Mouse (Mus musculus): Measurements from ENCODE around the gene Thsd7a. TPM values are rescaled to one million over a fixed set of nuclear protein-coding genes. Genes with fewer than 3 reads are reported as not detected.

The Thsd7a gene
- polyA plus RNA-seq, 1 experiment from 2014 or later, result 3.7 TPM

GRCm38 (mm10) chr6:12749531-12750210, 461 bp upstream of the Thsd7a start:
- Histone ChIP-seq H3K27ac (no peak overlapping the region), H3K4me2 (peak overlapping the region; percentile 97), H3K4me1 (replicated peaks) (peaks cover 8% of the 10 kb centered on the region), H3K36me3 (no peaks in the 10 kb centered on the region), H3K27me3 (no peaks in the 10 kb centered on the region), H3K4me3 (peak overlapping the region; percentile 67), H3K9ac (peak overlapping the region; percentile 63; the same call in 1 of the 2 replicates), H3K9me3 (replicated peaks) (no peaks in the 10 kb centered on the region)
- 26% methylated on average over 12 of the region's 12 CpGs for WGBS
- no peak for ATAC-seq (replicated peaks; ENCODE audit: insufficient number of reproducible peaks, insufficient read depth, low FRiP score, low read depth)

- Histone ChIP-seq H3K9ac (peak overlapping the region; percentile 63), H3K36me3 (no peaks in the 10 kb centered on the region), H3K4me2 (peak overlapping the region; percentile 97), H3K27me3 (no peaks in the 10 kb centered on the region), H3K4me1 (replicated peaks) (peaks cover 8% of the 10 kb centered on the region), H3K27ac (peak overlapping the region; percentile 80), H3K9me3 (replicated peaks) (no peaks in the 10 kb centered on the region), H3K4me3 (peak overlapping the region; percentile 67)
- ATAC-seq (replicated peaks; ENCODE audit: insufficient number of reproducible peaks, insufficient read depth, low FRiP score, low read depth), result peak; percentile 28; the same call in 1 of the 2 replicates
- WGBS, result under 1% methylated on average over 6 of the region's 6 CpGs
These were observed 790 bp downstream of the Thsd7a start for GRCm38 (mm10) chr6:12748454-12748786.

- H3K27me3 ChIP-seq, result no peaks in the 10 kb centered on the region
- peak overlapping the region; percentile 63 for H3K9ac ChIP-seq
- ATAC-seq (replicated peaks; ENCODE audit: insufficient number of reproducible peaks, insufficient read depth, low FRiP score, low read depth), result no peak
- peaks cover 8% of the 10 kb centered on the region for H3K4me1 ChIP-seq (replicated peaks)
- peak overlapping the region; percentile 97 for H3K4me2 ChIP-seq
- H3K9me3 ChIP-seq (replicated peaks), result no peaks in the 10 kb centered on the region
- H3K36me3 ChIP-seq, result no peaks in the 10 kb centered on the region
- WGBS, result 9% methylated on average over 11 of the region's 11 CpGs
- H3K4me3 ChIP-seq, result peak overlapping the region; percentile 67
- H3K27ac ChIP-seq, result peak overlapping the region; percentile 80
These were observed 1.3 kb downstream of the Thsd7a start for GRCm38 (mm10) chr6:12747856-12748450.

GRCm38 (mm10) chr6:12742791-12743190, 6.4 kb downstream of the Thsd7a start:
- ATAC-seq (replicated peaks; ENCODE audit: insufficient number of reproducible peaks, insufficient read depth, low FRiP score, low read depth), result no peak
- no peak overlapping the region for H3K9ac ChIP-seq
- no peaks in the 10 kb centered on the region; the same call in 1 of the 2 replicates for H3K4me1 ChIP-seq (replicated peaks)
- no peaks in the 10 kb centered on the region for H3K27me3 ChIP-seq
- H3K9me3 ChIP-seq (replicated peaks), result no peaks in the 10 kb centered on the region
- no peak overlapping the region for H3K4me2 ChIP-seq
- H3K27ac ChIP-seq, result no peak overlapping the region
- no peaks in the 10 kb centered on the region for H3K36me3 ChIP-seq
- WGBS, result 67% methylated on average over 4 of the region's 4 CpGs
- H3K4me3 ChIP-seq, result no peak overlapping the region

GRCm38 (mm10) chr6:12733924-12734323, 15.3 kb downstream of the Thsd7a start:
- H3K27me3 ChIP-seq, result no peaks in the 10 kb centered on the region
- H3K9me3 ChIP-seq (replicated peaks), result no peaks in the 10 kb centered on the region
- H3K4me3 ChIP-seq, result no peak overlapping the region
- WGBS, result 70% methylated on average over 3 of the region's 3 CpGs
- H3K4me1 ChIP-seq (replicated peaks), result no peaks in the 10 kb centered on the region
- no peak overlapping the region for H3K9ac ChIP-seq
- H3K36me3 ChIP-seq, result no peaks in the 10 kb centered on the region
- H3K4me2 ChIP-seq, result no peak overlapping the region
- H3K27ac ChIP-seq, result no peak overlapping the region
- no peak for ATAC-seq (replicated peaks; ENCODE audit: insufficient number of reproducible peaks, insufficient read depth, low FRiP score, low read depth)

- Histone ChIP-seq H3K9me3 (replicated peaks) (no peaks in the 10 kb centered on the region), H3K27me3 (no peaks in the 10 kb centered on the region), H3K9ac (no peak overlapping the region), H3K4me2 (no peak overlapping the region), H3K27ac (no peak overlapping the region), H3K4me3 (no peak overlapping the region), H3K4me1 (replicated peaks) (no peaks in the 10 kb centered on the region), H3K36me3 (no peaks in the 10 kb centered on the region)
- whole genome bisulfite sequencing, result 89% methylated on average over 8 of the region's 8 CpGs
- no peak for ATAC-seq (replicated peaks; ENCODE audit: insufficient number of reproducible peaks, insufficient read depth, low FRiP score, low read depth)
These were observed 33.1 kb downstream of the Thsd7a start for GRCm38 (mm10) chr6:12716071-12716470.

GRCm38 (mm10) chr6:12712581-12712980, 36.6 kb downstream of the Thsd7a start:
- no peak overlapping the region for H3K27ac ChIP-seq
- 49% methylated on average over 3 of the region's 3 CpGs for WGBS

GRCm38 (mm10) chr6:12702925-12703324, 46.3 kb downstream of the Thsd7a start:
- Histone ChIP-seq H3K4me3 (no peak overlapping the region), H3K36me3 (no peaks in the 10 kb centered on the region), H3K9me3 (replicated peaks) (no peaks in the 10 kb centered on the region), H3K27ac (no peak overlapping the region), H3K27me3 (no peaks in the 10 kb centered on the region), H3K4me2 (no peak overlapping the region), H3K4me1 (replicated peaks) (no peaks in the 10 kb centered on the region), H3K9ac (no peak overlapping the region)
- no peak for ATAC-seq (replicated peaks; ENCODE audit: insufficient number of reproducible peaks, insufficient read depth, low FRiP score, low read depth)
- 57% methylated on average over 3 of the region's 3 CpGs for WGBS

More at GRCm38 (mm10) chr6:12712581-12712980, 36.6 kb downstream of the Thsd7a start:
- Histone ChIP-seq H3K4me2 (no peak overlapping the region), H3K36me3 (no peaks in the 10 kb centered on the region), H3K4me3 (no peak overlapping the region), H3K27me3 (no peaks in the 10 kb centered on the region), H3K9me3 (replicated peaks) (no peaks in the 10 kb centered on the region), H3K4me1 (replicated peaks) (no peaks in the 10 kb centered on the region), H3K9ac (no peak overlapping the region)
- no peak for ATAC-seq (replicated peaks; ENCODE audit: insufficient number of reproducible peaks, insufficient read depth, low FRiP score, low read depth)

GRCm38 (mm10) chr6:12699089-12699488, 50.1 kb downstream of the Thsd7a start:
- no peaks in the 10 kb centered on the region for H3K36me3 ChIP-seq

GRCm38 (mm10) chr6:12693689-12694088, 55.5 kb downstream of the Thsd7a start:
- no peak overlapping the region for H3K9ac ChIP-seq
- H3K4me1 ChIP-seq (replicated peaks), result no peaks in the 10 kb centered on the region
- no peaks in the 10 kb centered on the region for H3K27me3 ChIP-seq
- H3K27ac ChIP-seq, result no peak overlapping the region
- no peak overlapping the region for H3K4me3 ChIP-seq
- ATAC-seq (replicated peaks; ENCODE audit: insufficient number of reproducible peaks, insufficient read depth, low FRiP score, low read depth), result no peak
- no peak overlapping the region for H3K4me2 ChIP-seq
- no peaks in the 10 kb centered on the region for H3K36me3 ChIP-seq
- 78% methylated on average over 1 of the region's 1 CpGs for WGBS
- H3K9me3 ChIP-seq (replicated peaks), result no peaks in the 10 kb centered on the region

More at GRCm38 (mm10) chr6:12699089-12699488, 50.1 kb downstream of the Thsd7a start:
- WGBS, result 70% methylated on average over 2 of the region's 2 CpGs
- H3K9me3 ChIP-seq (replicated peaks), result no peaks in the 10 kb centered on the region
- ATAC-seq (replicated peaks; ENCODE audit: insufficient number of reproducible peaks, insufficient read depth, low FRiP score, low read depth), result no peak
- no peak overlapping the region for H3K27ac ChIP-seq
- H3K4me1 ChIP-seq (replicated peaks), result no peaks in the 10 kb centered on the region
- no peak overlapping the region for H3K9ac ChIP-seq
- H3K4me2 ChIP-seq, result no peak overlapping the region
- no peak overlapping the region for H3K4me3 ChIP-seq
- no peaks in the 10 kb centered on the region for H3K27me3 ChIP-seq

- no peaks in the 10 kb centered on the region for H3K4me1 ChIP-seq (replicated peaks)
- H3K27me3 ChIP-seq, result no peaks in the 10 kb centered on the region
- H3K9me3 ChIP-seq (replicated peaks), result no peaks in the 10 kb centered on the region
- no peak overlapping the region for H3K9ac ChIP-seq
- H3K4me2 ChIP-seq, result no peak overlapping the region
- H3K4me3 ChIP-seq, result no peak overlapping the region
- H3K27ac ChIP-seq, result no peak overlapping the region
- WGBS, result 83% methylated on average over 3 of the region's 3 CpGs
- ATAC-seq (replicated peaks; ENCODE audit: insufficient number of reproducible peaks, insufficient read depth, low FRiP score, low read depth), result no peak
- H3K36me3 ChIP-seq, result no peaks in the 10 kb centered on the region
These were observed 56.0 kb downstream of the Thsd7a start for GRCm38 (mm10) chr6:12693239-12693638.

- no peaks in the 10 kb centered on the region for H3K36me3 ChIP-seq
- no peak overlapping the region for H3K9ac ChIP-seq
- H3K9me3 ChIP-seq (replicated peaks), result no peaks in the 10 kb centered on the region
- no peak overlapping the region for H3K4me2 ChIP-seq
- 35% methylated on average over 1 of the region's 1 CpGs for WGBS
- H3K27ac ChIP-seq, result no peak overlapping the region
- no peak overlapping the region for H3K4me3 ChIP-seq
- ATAC-seq (replicated peaks; ENCODE audit: insufficient number of reproducible peaks, insufficient read depth, low FRiP score, low read depth), result no peak
- H3K4me1 ChIP-seq (replicated peaks), result no peaks in the 10 kb centered on the region
- H3K27me3 ChIP-seq, result no peaks in the 10 kb centered on the region
These were observed 99.6 kb downstream of the Thsd7a start for GRCm38 (mm10) chr6:12649633-12650032.

Measured in heart, embryonic 15.5 days (tissue).